Mouse (Mus musculus) E14TG2a.4 (cell line): Measurements from ENCODE around the gene Rabep2.
"Not testable (repeated sequence)": the region's sequence is repeated elsewhere in the genome, so short reads cannot be mapped to it uniquely, and the experiment has no call there.

ENCODE experiments used
- H3K27me3 ChIP-seq: 2 replicates; pipeline ENCODE4 v1.6.1; 2014; ENCODE audit warnings: low read length, control low read depth; ENCODE audit not compliant: insufficient read depth
- H3K36me3 ChIP-seq: 2 replicates; pipeline ENCODE4 v1.6.1; 2014; ENCODE audit warnings: low read length, control low read depth; ENCODE audit not compliant: insufficient read depth
- H3K4me1 ChIP-seq: replicated peaks from 2 replicates; pipeline ENCODE4 v1.6.1; 2014; ENCODE audit warnings: low read depth, low read length, control low read depth
- H3K4me3 ChIP-seq: replicated peaks from 2 replicates; pipeline ENCODE4 v1.5.1; 2014; ENCODE audit warnings: mild to moderate bottlenecking, low read length
- H3K9me3 ChIP-seq: 2 replicates; pipeline ENCODE4 v1.6.1; 2014; ENCODE audit warnings: low read length, control low read depth
- CTCF ChIP-seq: conservative IDR thresholded peaks from 2 replicates; pipeline ENCODE4 v1.5.1; 2014; ENCODE audit warnings: low read length
- NANOG ChIP-seq: IDR thresholded peaks from 2 replicates; pipeline ENCODE4 v1.6.1; 2014; ENCODE audit warnings: borderline replicate concordance, low read length, mixed read lengths
- POU5F1 ChIP-seq: IDR thresholded peaks from 2 replicates; pipeline ENCODE4 v1.6.1; 2014; ENCODE audit warnings: low read length, borderline replicate concordance

Rabep2 gene

DNA sequence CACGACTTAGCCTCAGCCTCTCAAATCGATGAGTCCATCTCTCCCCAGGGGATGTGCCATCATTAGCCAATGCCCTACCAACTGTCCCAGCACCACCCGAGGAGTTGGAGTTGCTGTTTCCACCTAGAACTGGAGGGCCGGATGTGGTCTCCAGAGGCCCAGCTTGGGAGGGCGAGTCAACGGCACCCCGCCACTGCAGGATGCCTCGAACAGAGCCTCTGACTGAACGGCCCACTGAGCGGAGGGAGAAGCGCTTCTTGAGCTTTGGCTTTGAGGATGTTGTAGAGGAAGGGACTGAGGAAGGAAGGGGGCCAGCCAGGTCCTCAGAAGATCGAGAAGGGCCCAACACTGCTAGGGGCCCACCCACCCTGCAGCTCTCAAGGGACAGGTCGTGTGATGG, 43.7 kb downstream of the Rabep2 start:
- TF ChIP-seq CTCF (no peak), NANOG (no peak), POU5F1 (no peak)
- Histone ChIP-seq H3K36me3 (peaks cover 65% of the 10 kb centered on the region), H3K4me1 (peaks cover 67% of the 10 kb centered on the region), H3K4me3 (no peak overlapping the region; the same call in 1 of the 2 replicates), H3K27me3 (no peaks in the 10 kb centered on the region), H3K9me3 (no peaks in the 10 kb centered on the region)

DNA sequence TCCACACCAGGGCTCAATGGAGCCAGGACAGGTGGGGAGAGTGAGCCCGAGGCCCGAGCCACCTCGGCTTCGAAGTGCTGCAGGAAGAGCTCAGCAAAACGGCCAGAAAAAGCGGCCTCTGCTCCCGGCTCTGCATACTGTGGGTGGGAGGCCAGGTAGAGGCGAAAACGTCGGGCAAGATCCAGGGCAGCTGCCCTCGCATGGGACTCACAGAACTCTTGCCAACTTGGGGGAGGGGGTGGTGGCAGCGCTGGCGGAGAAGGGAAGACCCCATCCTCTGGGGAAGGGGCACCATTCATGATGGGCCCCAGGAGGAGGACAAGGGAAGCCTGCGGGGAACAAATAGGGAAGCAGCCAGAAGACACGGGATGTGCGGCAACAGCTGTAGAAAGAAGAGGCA, 44.2 kb downstream of the Rabep2 start:
- H3K4me1 ChIP-seq: peaks cover 63% of the 10 kb centered on the region
- no peaks in the 10 kb centered on the region for H3K27me3 ChIP-seq
- H3K9me3 ChIP-seq: no peaks in the 10 kb centered on the region
- H3K4me3 ChIP-seq: peak overlapping the region; percentile 2; the same call in 1 of the 2 replicates
- H3K36me3 ChIP-seq: peaks cover 61% of the 10 kb centered on the region
- TF ChIP-seq POU5F1 (no peak), CTCF (no peak), NANOG (no peak)

DNA sequence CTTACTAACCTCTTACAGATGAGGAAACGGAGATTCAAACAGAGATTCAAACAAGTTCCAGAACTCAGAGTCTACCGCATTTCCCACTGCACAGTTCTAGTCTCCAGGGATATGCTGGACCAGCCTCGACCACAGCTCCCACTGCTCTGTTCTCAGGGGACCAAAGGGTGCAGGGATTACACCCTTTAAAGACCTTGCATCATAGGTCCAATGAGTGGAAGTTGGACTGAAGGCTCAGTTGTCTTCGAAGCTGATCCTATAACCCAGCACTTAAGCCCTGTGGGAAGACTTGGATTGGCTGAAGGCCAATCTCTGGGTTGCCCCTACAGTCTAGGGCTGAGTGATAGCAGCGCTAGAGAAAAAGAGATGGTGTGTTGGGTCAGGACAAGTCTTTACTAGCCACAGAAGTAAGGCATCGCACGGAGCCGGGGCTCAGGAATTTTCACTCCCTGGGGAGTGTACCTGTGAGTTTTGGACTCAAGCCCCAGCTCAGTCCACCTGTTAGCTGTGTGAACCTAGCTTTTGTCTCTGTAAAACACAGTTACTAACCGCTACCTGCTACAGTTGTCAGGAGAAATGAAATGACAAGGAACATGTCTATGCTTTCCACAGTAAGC, 45.0 kb downstream of the Rabep2 start:
- Histone ChIP-seq H3K36me3 (peaks cover 52% of the 10 kb centered on the region), H3K9me3 (no peaks in the 10 kb centered on the region), H3K27me3 (no peaks in the 10 kb centered on the region), H3K4me3 (peak overlapping the region; percentile 95), H3K4me1 (peaks cover 55% of the 10 kb centered on the region)
- no peak for TF ChIP-seq POU5F1
- no peak for TF ChIP-seq CTCF
- TF ChIP-seq NANOG: no peak

DNA sequence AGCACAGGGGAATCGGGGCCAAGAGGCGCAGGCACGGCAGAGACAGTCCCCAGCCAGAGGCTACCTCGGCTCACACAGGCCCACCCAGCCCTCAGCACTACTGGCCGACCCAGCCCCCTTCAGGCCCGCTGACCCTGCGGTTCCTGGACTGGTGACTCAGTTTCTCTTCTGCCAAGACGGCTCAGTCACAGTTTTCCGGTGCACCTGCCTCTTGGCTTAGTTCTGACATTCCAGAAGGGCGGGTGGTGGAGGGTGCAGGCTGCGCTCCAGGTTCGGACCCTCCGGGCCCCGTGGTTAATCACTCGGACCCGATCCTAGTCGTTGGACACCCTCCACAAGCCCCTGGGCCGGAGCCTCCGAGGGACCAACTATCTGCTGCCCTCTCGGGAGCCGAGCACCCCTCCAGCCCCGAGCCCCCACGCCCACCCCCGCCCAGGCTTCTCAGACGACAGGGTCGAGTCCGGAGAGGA, 46.0 kb downstream of the Rabep2 start:
- Histone ChIP-seq H3K9me3 (no peaks in the 10 kb centered on the region), H3K4me1 (peaks cover 45% of the 10 kb centered on the region), H3K27me3 (no peaks in the 10 kb centered on the region), H3K4me3 (peak overlapping the region; percentile 95), H3K36me3 (peaks cover 43% of the 10 kb centered on the region)
- no peak for TF ChIP-seq CTCF
- no peak for TF ChIP-seq NANOG
- TF ChIP-seq POU5F1: no peak

DNA sequence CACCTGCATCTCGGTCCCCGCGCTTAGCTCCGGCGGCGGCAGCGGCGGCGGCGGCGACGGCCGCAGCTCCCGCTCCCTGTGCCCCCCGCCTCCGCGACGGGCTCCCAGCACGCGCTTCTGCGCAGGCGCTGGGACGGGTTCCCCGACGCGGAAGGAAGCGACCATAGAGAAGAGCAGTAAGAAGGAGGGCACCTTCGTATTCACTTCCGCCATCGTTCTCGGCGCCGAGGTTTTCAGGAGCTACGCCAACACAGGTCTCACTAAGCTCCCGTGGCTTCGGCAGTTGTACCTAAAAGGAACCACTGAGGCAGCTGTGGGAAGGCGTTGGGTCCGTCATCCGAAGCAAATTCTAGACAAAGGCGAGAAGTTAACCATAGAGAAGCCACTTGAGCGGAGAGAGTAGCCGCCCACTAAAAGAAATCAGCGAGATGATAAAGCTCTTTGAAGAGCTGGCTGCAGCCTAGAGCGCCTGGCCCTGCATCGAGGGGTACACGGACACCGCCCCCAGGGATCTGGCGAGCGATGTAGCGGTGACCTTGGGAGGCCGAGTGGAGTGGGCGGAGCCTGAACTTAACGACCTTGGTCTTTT, 46.5 kb downstream of the Rabep2 start, which contains the start of gene Sh2b1:
TSS of gene Sh2b1 (minus strand) at position 432 of the 589 bp plus-strand sequence.
- Histone ChIP-seq H3K4me1 (peaks cover 42% of the 10 kb centered on the region), H3K27me3 (no peaks in the 10 kb centered on the region), H3K4me3 (peak within 1 kb of the TSS; percentile 95), H3K36me3 (peaks cover 37% of the 10 kb centered on the region), H3K9me3 (no peaks in the 10 kb centered on the region)
- TF ChIP-seq NANOG: peak; percentile 50; the same call in 1 of the 2 replicates
- no peak for TF ChIP-seq POU5F1
- TF ChIP-seq CTCF: peak; percentile 20; the same call in 1 of the 2 replicates

DNA sequence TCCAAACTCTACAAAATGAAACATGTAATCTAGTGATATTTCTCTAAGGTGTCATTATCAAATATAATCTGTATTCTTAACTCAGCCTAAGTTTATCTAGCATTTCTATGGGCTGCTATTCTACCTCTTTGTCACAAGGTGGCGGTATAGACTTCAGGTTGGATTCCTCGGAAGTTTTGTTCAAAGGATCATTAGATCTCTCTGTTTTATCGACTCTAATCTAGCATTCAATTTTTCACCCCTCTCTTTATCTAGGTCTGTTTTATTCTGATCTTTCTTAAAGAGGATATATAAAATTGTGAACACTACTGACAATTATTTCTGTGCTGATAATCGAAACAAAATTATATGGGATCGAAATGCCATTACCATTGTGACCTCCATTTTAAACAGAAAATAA, 53.1 kb downstream of the Rabep2 start:
- Histone ChIP-seq H3K36me3 (no peaks in the 10 kb centered on the region), H3K9me3 (no peaks in the 10 kb centered on the region), H3K4me3 (peak overlapping the region; percentile 76), H3K27me3 (no peaks in the 10 kb centered on the region), H3K4me1 (peaks cover 42% of the 10 kb centered on the region)
- TF ChIP-seq CTCF (peak; percentile 95), POU5F1 (no peak)

DNA sequence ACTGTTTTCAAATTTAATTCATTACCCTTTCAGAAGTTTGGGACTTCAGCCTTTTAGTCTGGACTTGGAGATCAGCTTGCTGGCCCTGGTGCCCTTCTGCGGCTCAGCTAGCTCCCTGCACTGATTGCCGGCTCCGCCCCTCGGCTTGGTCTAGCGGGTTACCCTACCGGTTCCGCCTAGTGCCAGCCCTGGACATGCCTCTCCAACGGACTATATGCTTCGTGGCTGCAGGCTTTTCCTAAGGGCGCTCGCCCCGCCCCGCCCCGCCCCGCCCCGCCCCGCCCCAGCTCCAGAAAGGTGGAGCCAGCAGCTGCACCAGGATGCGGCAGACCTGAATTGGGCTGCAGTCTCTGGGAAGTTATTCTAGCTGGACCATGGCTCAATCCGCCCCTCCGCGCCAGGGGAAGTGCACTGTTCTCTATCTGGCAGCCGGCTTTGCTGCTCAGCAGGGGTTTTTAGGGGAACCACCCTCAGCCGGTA, 53.9 kb downstream of the Rabep2 start:
- no peaks in the 10 kb centered on the region for H3K9me3 ChIP-seq
- TF ChIP-seq POU5F1 (no peak), NANOG (no peak), CTCF (no peak)

DNA sequence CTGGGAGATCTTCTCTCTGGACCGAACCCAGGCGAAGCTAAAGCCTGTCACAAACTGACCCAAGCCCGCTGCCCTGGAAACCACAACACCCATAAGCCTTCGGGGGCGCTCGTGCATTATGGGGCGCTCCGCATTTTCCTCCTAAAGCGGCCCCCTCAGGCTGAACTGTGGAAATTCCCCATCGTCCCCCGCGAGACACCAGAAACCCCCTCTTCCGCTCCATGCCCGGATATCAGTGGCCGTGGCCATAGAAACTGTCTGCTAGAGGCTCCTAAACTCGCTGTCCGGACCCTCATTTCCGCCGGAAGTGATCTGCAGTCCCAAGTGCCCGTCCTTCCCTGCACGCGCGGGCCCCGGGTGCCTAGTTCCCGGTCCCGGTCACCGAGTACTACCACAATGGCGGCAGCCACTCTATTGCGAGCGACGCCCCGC, 58.5 kb downstream of the Rabep2 start, which contains the start of gene Tufm:
TSS of gene Tufm (plus strand) at position 310 of the 432 bp plus-strand sequence.
- Histone ChIP-seq H3K4me1 (peaks cover 57% of the 10 kb centered on the region), H3K27me3 (no peaks in the 10 kb centered on the region), H3K36me3 (peaks cover 40% of the 10 kb centered on the region), H3K4me3 (peak within 1 kb of the TSS; percentile 84), H3K9me3 (no peaks in the 10 kb centered on the region)
- TF ChIP-seq NANOG (no peak), POU5F1 (no peak), CTCF (no peak)

More for the DNA sequence above, 53.9 kb downstream of the Rabep2 start:
- Histone ChIP-seq H3K27me3 (no peaks in the 10 kb centered on the region), H3K4me3 (peak overlapping the region; percentile 76), H3K4me1 (peaks cover 41% of the 10 kb centered on the region), H3K36me3 (no peaks in the 10 kb centered on the region)

DNA sequence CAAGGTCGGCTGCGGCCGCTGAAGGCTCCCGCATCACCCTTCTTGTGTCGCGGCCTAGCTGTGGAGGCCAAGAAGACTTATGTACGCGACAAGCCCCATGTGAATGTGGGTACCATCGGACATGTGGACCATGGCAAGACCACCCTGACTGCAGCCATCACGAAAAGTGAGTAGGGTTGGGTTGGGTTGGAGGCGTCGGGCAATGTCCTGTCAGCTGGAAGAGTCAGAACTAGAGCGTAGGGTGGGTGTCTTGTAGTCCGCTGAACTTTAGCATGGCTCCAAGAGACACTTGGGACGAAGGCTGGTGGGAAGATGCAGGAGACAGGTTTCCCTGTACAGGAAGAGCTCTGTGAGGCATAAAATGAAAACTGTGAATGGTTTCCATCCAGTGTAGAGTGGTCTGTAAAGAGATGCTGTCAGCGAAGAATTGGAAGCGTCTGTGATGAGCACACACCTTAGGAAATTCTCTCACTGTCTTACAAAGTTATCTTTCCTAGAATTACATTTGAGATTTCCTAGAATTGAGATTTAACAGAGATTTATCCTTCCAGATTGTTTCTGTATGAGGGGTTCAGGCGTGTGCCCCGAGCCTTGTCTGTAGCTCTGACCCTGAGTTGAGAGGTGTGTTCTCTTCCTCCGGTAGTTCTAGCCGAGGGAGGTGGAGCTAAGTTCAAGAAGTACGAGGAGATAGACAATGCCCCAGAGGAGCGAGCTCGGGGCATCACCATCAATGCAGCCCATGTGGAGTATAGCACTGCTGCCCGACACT, 59.2 kb downstream of the Rabep2 start:
- H3K27me3 ChIP-seq, H3K9me3 ChIP-seq: not testable (repeated sequence)
- peaks cover 61% of the 10 kb centered on the region for H3K4me1 ChIP-seq
- peak overlapping the region; percentile 84 for H3K4me3 ChIP-seq
- peaks cover 47% of the 10 kb centered on the region for H3K36me3 ChIP-seq
